Mouse (Mus musculus) leukemia stem cell, adult 10-12 weeks (primary cell): Measurements from ENCODE around the gene BC017158. TPM values are rescaled to one million over a fixed set of nuclear protein-coding genes. Genes with fewer than 3 reads are reported as not detected.

Experiments
- polyA plus RNA-seq: library from polyadenylated mRNA; stranded (reverse); fragments of >175 nt; gene quantifications from 2 replicates; pipeline ENCODE4 v1.2.3, GENCODE M21; 2012; ENCODE audit warnings: low replicate concordance

Gene BC017158
- polyA plus RNA-seq, result 48.6 and 63.1 TPM in 2 replicates

GRCm38 (mm10) chr7:128297617-128298480 is at the start of gene BC017158:
Gene BC017158, minus strand, starts transcription at chr7:128298170.

GRCm38 (mm10) chr7:128265411-128265810 is 32.6 kb downstream of the BC017158 start, which contains the start of gene Slc5a2:
Gene Slc5a2, plus strand, starts transcription at chr7:128265657.

GRCm38 (mm10) chr7:128246496-128247391 is 51.2 kb downstream of the BC017158 start, which contains the start of gene Tgfb1i1:
Gene Tgfb1i1, plus strand, starts transcription at chr7:128246812.

GRCm38 (mm10) chr7:128237927-128238778 is 59.8 kb downstream of the BC017158 start, which contains the start of gene 9130023H24Rik:
Gene 9130023H24Rik, minus strand, starts transcription at chr7:128238031.

GRCm38 (mm10) chr7:128236856-128237592 is 60.9 kb downstream of the BC017158 start, which contains the start of gene Armc5:
Gene Armc5, plus strand, starts transcription at chr7:128237342.

Other genes with a start within 250 kb of the BC017158 start
- gene Itgam, start 235.5 kb downstream of the BC017158 start, polyA plus RNA-seq, result 1.3 and 1.8 TPM in 2 replicates
- gene Gm49368, start 235.5 kb downstream of the BC017158 start, polyA plus RNA-seq, result not detected in 2 replicates
- 2.3 and 3.4 TPM in 2 replicates for gene Itgax, start 168.6 kb downstream of the BC017158 start, polyA plus RNA-seq
- gene Itgad, start 143.8 kb downstream of the BC017158 start, polyA plus RNA-seq, result 8.5 and 16.4 TPM in 2 replicates
- 11.9 and 21.5 TPM in 2 replicates for gene Cox6a2, start 91.8 kb downstream of the BC017158 start, polyA plus RNA-seq
- 34.5 and 48.8 TPM in 2 replicates for gene Armc5, start 60.8 kb downstream of the BC017158 start, polyA plus RNA-seq
- 0.85 and 1.2 TPM in 2 replicates for gene 9130023H24Rik, start 60.1 kb downstream of the BC017158 start, polyA plus RNA-seq
- gene Tgfb1i1, start 51.4 kb downstream of the BC017158 start, polyA plus RNA-seq, result 1.0 and 5.8 TPM in 2 replicates
- 0.28 and 1.4 TPM in 2 replicates for gene Slc5a2, start 32.5 kb downstream of the BC017158 start, polyA plus RNA-seq
- 78.5 and 96.0 TPM in 2 replicates for gene Rgs10, start 120.6 kb upstream of the BC017158 start, polyA plus RNA-seq
- 74.0 and 113 TPM in 2 replicates for gene Tial1, start 163.5 kb upstream of the BC017158 start, polyA plus RNA-seq
- gene Bag3, start 225.4 kb upstream of the BC017158 start, polyA plus RNA-seq, result 65.5 and 71.9 TPM in 2 replicates